Mouse (Mus musculus) liver, embryonic 14.5 days (tissue): Measurements from ENCODE around the gene Sar1b.

Experiments
- CTCF ChIP-seq: IDR thresholded peaks from 2 replicates; pipeline ENCODE4 v1.5.1; 2016; ENCODE audit warnings: antibody characterized with exemption, low read depth, control low read depth
- EP300 ChIP-seq: IDR thresholded peaks from 2 replicates; pipeline ENCODE4 v1.6.1; 2016; ENCODE audit warnings: antibody characterized with exemption, low read depth

GRCm38 (mm10) chr11:51757023-51757422 is 6.5 kb upstream of the Sar1b start:
- TF ChIP-seq CTCF (no peak), EP300 (no peak)
